Mouse (Mus musculus): Measurements from ENCODE around the gene Rab44. TPM values are rescaled to one million over a fixed set of nuclear protein-coding genes. Genes with fewer than 3 reads are reported as not detected.
A peak's percentile ranks its signal among the peaks of the same experiment; 100 is the strongest.
"Not testable (repeated sequence)": the region's sequence is repeated elsewhere in the genome, so short reads cannot be mapped to it uniquely, and the experiment has no call there.

The Rab44 gene
- polyA plus RNA-seq, 1 experiment: not detected

DNA sequence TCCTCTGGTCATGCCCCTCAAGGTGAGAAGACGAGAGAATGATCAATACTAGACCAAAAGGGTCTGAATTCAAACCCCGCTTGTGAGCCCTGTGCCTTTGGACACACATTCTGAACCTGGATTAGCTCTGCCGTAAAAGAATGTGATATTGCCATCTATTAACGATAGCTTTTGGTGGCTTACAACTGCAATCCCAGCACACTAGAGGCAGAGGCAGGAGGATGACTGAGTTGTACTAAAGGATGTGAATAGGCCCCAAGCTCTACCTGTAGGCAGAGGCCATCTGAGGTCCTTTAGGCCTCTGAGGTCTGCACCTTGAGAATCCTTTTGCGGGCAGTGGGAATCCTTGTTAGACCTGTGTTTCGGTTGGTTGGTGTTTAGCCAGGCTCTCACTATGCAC lies 17.7 kb upstream of the Rab44 start:
- no peak overlapping the region for H3K27ac ChIP-seq (ENCODE audit: control insufficient read depth, insufficient read depth, low read depth, low read length)
- H3K36me3 ChIP-seq (ENCODE audit: control insufficient read depth, insufficient read depth, low read length): no peaks in the 10 kb centered on the region
- H3K4me3 ChIP-seq (ENCODE audit: control insufficient read depth, low read depth, low read length): no peak overlapping the region
- TF ChIP-seq POLR2A (IDR thresholded peaks at IDR 0.05; ENCODE audit: control insufficient read depth, low read depth, low read length) (no peak), CTCF (IDR thresholded peaks at IDR 0.05; ENCODE audit: control insufficient read depth, insufficient read depth, insufficient replicate concordance, low read depth, low read length) (no peak)
- H3K27me3 ChIP-seq (ENCODE audit: control insufficient read depth, insufficient read depth, low read length): no peaks in the 10 kb centered on the region
- peaks cover 31% of the 10 kb centered on the region for H3K4me1 ChIP-seq (ENCODE audit: control insufficient read depth, insufficient read depth, low read length)

DNA sequence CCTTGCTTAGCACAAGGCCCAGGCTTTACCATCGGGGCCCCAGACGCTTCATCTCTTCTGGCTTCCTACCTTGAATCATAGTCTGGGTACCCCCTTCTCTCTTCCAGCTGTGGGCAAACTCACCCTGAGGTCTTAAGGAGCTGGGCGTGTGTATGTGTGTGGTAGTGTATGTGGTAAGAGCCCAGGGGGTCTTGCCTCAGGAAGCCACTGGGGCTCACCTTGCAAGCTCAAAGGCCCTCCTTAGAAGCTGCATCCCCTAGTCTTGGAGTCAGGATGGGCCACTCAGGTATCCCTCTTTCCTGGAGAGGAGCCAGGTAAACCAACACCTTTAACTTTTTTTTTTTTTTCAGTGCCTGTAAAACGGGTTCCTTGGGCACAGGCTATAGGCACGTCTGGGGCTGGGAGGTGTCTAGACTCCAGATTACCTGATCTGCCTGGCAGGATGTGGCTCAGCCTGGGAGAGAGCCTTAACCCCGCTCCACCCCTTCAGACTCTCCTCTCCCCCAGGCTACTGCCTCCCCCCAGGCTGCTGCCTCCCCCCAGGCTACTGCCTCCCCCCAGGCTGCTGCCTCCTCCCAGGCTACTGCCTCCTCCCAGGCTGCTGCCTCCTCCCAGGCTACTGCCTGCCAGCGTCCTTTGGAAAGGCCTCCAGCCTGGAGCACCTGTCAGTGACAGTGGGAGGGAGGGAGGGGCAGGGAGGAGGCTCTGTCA lies 16.9 kb upstream of the Rab44 start:
- no peak overlapping the region for H3K4me3 ChIP-seq (ENCODE audit: control insufficient read depth, low read depth, low read length)
- no peaks in the 10 kb centered on the region for H3K27me3 ChIP-seq (ENCODE audit: control insufficient read depth, insufficient read depth, low read length)
- no peak overlapping the region for H3K27ac ChIP-seq (ENCODE audit: control insufficient read depth, insufficient read depth, low read depth, low read length)
- H3K36me3 ChIP-seq (ENCODE audit: control insufficient read depth, insufficient read depth, low read length): no peaks in the 10 kb centered on the region
- TF ChIP-seq CTCF (IDR thresholded peaks at IDR 0.05; ENCODE audit: control insufficient read depth, insufficient read depth, insufficient replicate concordance, low read depth, low read length) (no peak), POLR2A (IDR thresholded peaks at IDR 0.05; ENCODE audit: control insufficient read depth, low read depth, low read length) (no peak)
- H3K4me1 ChIP-seq (ENCODE audit: control insufficient read depth, insufficient read depth, low read length): peaks cover 31% of the 10 kb centered on the region

- Histone ChIP-seq H3K4me1 (ENCODE audit: control insufficient read depth, insufficient read depth, low read length) (peaks cover 28% of the 10 kb centered on the region), H3K4me3 (ENCODE audit: control insufficient read depth, low read depth, low read length) (peak overlapping the region; percentile 72), H3K27me3 (ENCODE audit: control insufficient read depth, insufficient read depth, low read length) (no peaks in the 10 kb centered on the region), H3K36me3 (ENCODE audit: control insufficient read depth, insufficient read depth, low read length) (no peaks in the 10 kb centered on the region), H3K27ac (ENCODE audit: control insufficient read depth, insufficient read depth, low read depth, low read length) (no peak overlapping the region)
- TF ChIP-seq POLR2A (IDR thresholded peaks at IDR 0.05; ENCODE audit: control insufficient read depth, low read depth, low read length) (peak; percentile 20; the same call in 1 of the 2 replicates), CTCF (IDR thresholded peaks at IDR 0.05; ENCODE audit: control insufficient read depth, insufficient read depth, insufficient replicate concordance, low read depth, low read length) (no peak)
These were observed 15.7 kb upstream of the Rab44 start for GRCm38 (mm10) chr17:29098291-29098690.

DNA sequence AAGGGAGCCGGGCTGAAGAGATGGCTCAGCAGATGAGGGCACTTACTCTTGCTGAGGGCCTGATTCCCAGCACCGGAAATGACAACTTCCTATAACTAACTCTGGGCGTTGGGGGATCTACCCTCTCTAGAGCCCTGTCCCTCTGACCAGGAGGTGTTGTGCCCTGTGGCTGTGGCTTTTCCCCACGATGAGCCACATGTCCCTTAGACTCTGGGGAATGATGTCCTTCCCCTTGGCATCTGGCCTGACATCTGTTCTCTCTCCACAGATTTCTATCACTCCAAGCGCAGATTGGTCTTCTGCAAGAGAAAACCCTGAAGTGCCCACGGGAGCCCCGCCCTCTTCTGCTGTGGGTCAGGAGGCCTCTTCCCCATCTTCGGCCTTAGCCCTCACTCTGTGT lies 14.9 kb upstream of the Rab44 start:
- Histone ChIP-seq H3K36me3 (ENCODE audit: control insufficient read depth, insufficient read depth, low read length) (no peaks in the 10 kb centered on the region), H3K4me3 (ENCODE audit: control insufficient read depth, low read depth, low read length) (no peak overlapping the region), H3K4me1 (ENCODE audit: control insufficient read depth, insufficient read depth, low read length) (peaks cover 21% of the 10 kb centered on the region), H3K27ac (ENCODE audit: control insufficient read depth, insufficient read depth, low read depth, low read length) (no peak overlapping the region), H3K27me3 (ENCODE audit: control insufficient read depth, insufficient read depth, low read length) (no peaks in the 10 kb centered on the region)
- TF ChIP-seq CTCF (IDR thresholded peaks at IDR 0.05; ENCODE audit: control insufficient read depth, insufficient read depth, insufficient replicate concordance, low read depth, low read length): no peak
- TF ChIP-seq POLR2A (IDR thresholded peaks at IDR 0.05; ENCODE audit: control insufficient read depth, low read depth, low read length): no peak

GRCm38 (mm10) chr17:29100627-29101026 lies 13.3 kb upstream of the Rab44 start:
- no peak for TF ChIP-seq CTCF (IDR thresholded peaks at IDR 0.05; ENCODE audit: control insufficient read depth, insufficient read depth, insufficient replicate concordance, low read depth, low read length)
- no peak for TF ChIP-seq POLR2A (IDR thresholded peaks at IDR 0.05; ENCODE audit: control insufficient read depth, low read depth, low read length)
- H3K27me3 ChIP-seq (ENCODE audit: control insufficient read depth, insufficient read depth, low read length): no peaks in the 10 kb centered on the region
- H3K4me1 ChIP-seq (ENCODE audit: control insufficient read depth, insufficient read depth, low read length): peaks cover 10% of the 10 kb centered on the region
- H3K27ac ChIP-seq (ENCODE audit: control insufficient read depth, insufficient read depth, low read depth, low read length): no peak overlapping the region
- H3K4me3 ChIP-seq (ENCODE audit: control insufficient read depth, low read depth, low read length): no peak overlapping the region
- H3K36me3 ChIP-seq (ENCODE audit: control insufficient read depth, insufficient read depth, low read length): no peaks in the 10 kb centered on the region

- H3K27me3 ChIP-seq (ENCODE audit: control insufficient read depth, insufficient read depth, low read length); H3K4me1 ChIP-seq (ENCODE audit: control insufficient read depth, insufficient read depth, low read length); H3K36me3 ChIP-seq (ENCODE audit: control insufficient read depth, insufficient read depth, low read length); H3K4me3 ChIP-seq (ENCODE audit: control insufficient read depth, low read depth, low read length); H3K27ac ChIP-seq (ENCODE audit: control insufficient read depth, insufficient read depth, low read depth, low read length): not testable (repeated sequence)
These were observed 3.6 kb upstream of the Rab44 start for GRCm38 (mm10) chr17:29110356-29110755.

GRCm38 (mm10) chr17:29111332-29111731 lies 2.6 kb upstream of the Rab44 start:
- TF ChIP-seq CTCF (IDR thresholded peaks at IDR 0.05; ENCODE audit: control insufficient read depth, insufficient read depth, insufficient replicate concordance, low read depth, low read length) (no peak), POLR2A (IDR thresholded peaks at IDR 0.05; ENCODE audit: control insufficient read depth, low read depth, low read length) (no peak)

DNA sequence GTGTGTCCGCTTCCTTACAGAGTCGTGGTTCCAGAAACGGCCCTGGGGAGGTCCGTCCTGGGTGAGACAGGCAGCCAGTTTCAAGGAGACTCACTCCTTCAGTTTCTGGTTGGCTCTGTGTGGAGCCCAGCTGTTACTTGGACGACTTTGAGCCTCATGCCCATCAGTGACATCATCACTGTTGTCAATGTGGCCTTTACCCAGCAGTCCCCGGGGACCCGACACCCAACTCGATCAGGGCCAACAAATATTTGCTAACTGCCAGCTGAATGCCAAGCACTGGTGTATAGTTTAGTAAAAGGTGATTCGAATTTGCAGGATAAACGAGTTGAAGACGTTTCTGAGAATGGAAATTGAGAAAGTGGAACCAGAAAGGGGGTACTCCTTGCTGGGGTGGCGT lies 2.1 kb downstream of the Rab44 start:
- no peak overlapping the region for H3K27ac ChIP-seq (ENCODE audit: control insufficient read depth, insufficient read depth, low read depth, low read length)
- H3K36me3 ChIP-seq (ENCODE audit: control insufficient read depth, insufficient read depth, low read length): no peaks in the 10 kb centered on the region
- H3K4me3 ChIP-seq (ENCODE audit: control insufficient read depth, low read depth, low read length): no peak overlapping the region
- TF ChIP-seq CTCF (IDR thresholded peaks at IDR 0.05; ENCODE audit: control insufficient read depth, insufficient read depth, insufficient replicate concordance, low read depth, low read length) (no peak), POLR2A (IDR thresholded peaks at IDR 0.05; ENCODE audit: control insufficient read depth, low read depth, low read length) (no peak)
- H3K4me1 ChIP-seq (ENCODE audit: control insufficient read depth, insufficient read depth, low read length): peaks cover 3% of the 10 kb centered on the region; the same call in 1 of the 2 replicates
- H3K27me3 ChIP-seq (ENCODE audit: control insufficient read depth, insufficient read depth, low read length): no peaks in the 10 kb centered on the region

More at GRCm38 (mm10) chr17:29111332-29111731, 2.6 kb upstream of the Rab44 start:
- no peaks in the 10 kb centered on the region for H3K27me3 ChIP-seq (ENCODE audit: control insufficient read depth, insufficient read depth, low read length)
- no peak overlapping the region for H3K27ac ChIP-seq (ENCODE audit: control insufficient read depth, insufficient read depth, low read depth, low read length)
- H3K36me3 ChIP-seq (ENCODE audit: control insufficient read depth, insufficient read depth, low read length): no peaks in the 10 kb centered on the region
- no peak overlapping the region for H3K4me3 ChIP-seq (ENCODE audit: control insufficient read depth, low read depth, low read length)
- H3K4me1 ChIP-seq (ENCODE audit: control insufficient read depth, insufficient read depth, low read length): no peaks in the 10 kb centered on the region
